Mouse (Mus musculus): ENCODE measurements around the gene Zfp185. TPM values are rescaled to one million over a fixed set of nuclear protein-coding genes. Genes with fewer than 3 reads are reported as not detected.

Gene Zfp185
- total and polyA plus RNA-seq, 3 experiments: not detected

GRCm38 (mm10) chrX:73007597-73008479 lies 20.7 kb downstream of the Zfp185 start (continued):
- no peak for TF ChIP-seq ZNF384 (IDR thresholded peaks at IDR 0.05; ENCODE audit: low read depth, low read length)

- Histone ChIP-seq H3K27me3 (replicated peaks) (no peaks in the 10 kb centered on the region), H3K4me2 (ENCODE audit: insufficient read depth, low read depth, poor library complexity, severe bottlenecking) (no peak overlapping the region), H3K4me1 (ENCODE audit: control insufficient read depth in 1 of 2, insufficient read depth in 2 of 2) (peaks cover 0 to 3% of the 10 kb centered on the region in 2 experiments; a peak in 2 of 4 replicates), H3K27ac (ENCODE audit: insufficient read depth, low read depth) (no peak overlapping the region), H3K9me3 (replicated peaks; ENCODE audit: low read length) (no peaks in the 10 kb centered on the region), H3K79me2 (replicated peaks; ENCODE audit: control insufficient read depth, extremely low read depth, insufficient read depth, poor library complexity, severe bottlenecking) (no peaks in the 10 kb centered on the region), H3K36me3 (replicated peaks in 1 of 2; ENCODE audit: control insufficient read depth in 1 of 2, insufficient read depth in 1 of 2, low read length in 1 of 2) (no peaks in the 10 kb centered on the region), H3K9ac (ENCODE audit: insufficient read depth, low read depth) (no peak overlapping the region), H3K4me3 (replicated peaks in 1 of 3; ENCODE audit: low read depth in 2 of 3, low read length in 2 of 3, poor library complexity in 1 of 3) (no peak overlapping the region)
- no peak for DNase-seq (ENCODE audit: extremely low read depth)
- no peak for TF ChIP-seq JUND (conservative IDR thresholded peaks at IDR 0.05; ENCODE audit: low read depth, low read length)
- TF ChIP-seq SMC3 (IDR thresholded peaks at IDR 0.05; ENCODE audit: low read depth, low read length): no peak
- no peak for TF ChIP-seq KAT2A (IDR thresholded peaks at IDR 0.05; ENCODE audit: insufficient replicate concordance, low read length)
- no peak for TF ChIP-seq BHLHE40 (IDR thresholded peaks at IDR 0.05; ENCODE audit: low read depth, low read length)
- no peak for TF ChIP-seq ETS1 (conservative IDR thresholded peaks at IDR 0.05; ENCODE audit: low read depth, low read length)
- no peak for TF ChIP-seq UBTF (IDR thresholded peaks at IDR 0.05; ENCODE audit: low read depth, low read length)
- TF ChIP-seq ELF1 (IDR thresholded peaks at IDR 0.05; ENCODE audit: low read depth, low read length): no peak
- in situ Hi-C loops (cut with MboI; ENCODE audit: low pct_ligation_motif_present, low pct_unique_long_range_greater_than_20kb, low sequenced_read_pairs) (loop anchor here (25.0 kb wide), 2 partner anchors 424 to 649 kb away; partner anchors contain the start of genes Pnck, Slc6a8 and Trex2), dilution Hi-C loops (cut with MboI; ENCODE audit: extremely low pct_ligation_motif_present, extremely low pct_unique_long_range_greater_than_20kb, low sequenced_read_pairs) (no loop called here)
Measured at GRCm38 (mm10) chrX:73012846-73013245, 25.7 kb downstream of the Zfp185 start.

GRCm38 (mm10) chrX:73037003-73037402 lies 49.9 kb downstream of the Zfp185 start, which contains the start of gene Pnma5:
Gene Pnma5, minus strand, starts transcription at chrX:73037103.
- no peaks in the 10 kb centered on the region for H3K36me3 ChIP-seq (replicated peaks in 1 of 2; ENCODE audit: control insufficient read depth in 1 of 2, insufficient read depth in 1 of 2, low read length in 1 of 2)
- DNase-seq (ENCODE audit: extremely low read depth): no peak
- H3K27me3 ChIP-seq (replicated peaks): no peaks in the 10 kb centered on the region
- no peak within 1 kb of the TSS for H3K9ac ChIP-seq (ENCODE audit: insufficient read depth, low read depth)
- in situ Hi-C loops (cut with MboI; ENCODE audit: low pct_ligation_motif_present, low pct_unique_long_range_greater_than_20kb, low sequenced_read_pairs) (no loop called here), dilution Hi-C loops (cut with MboI; ENCODE audit: extremely low pct_ligation_motif_present, extremely low pct_unique_long_range_greater_than_20kb, low sequenced_read_pairs) (no loop called here)
- H3K4me2 ChIP-seq (ENCODE audit: insufficient read depth, low read depth, poor library complexity, severe bottlenecking): no peak within 1 kb of the TSS
- TF ChIP-seq JUND (conservative IDR thresholded peaks at IDR 0.05; ENCODE audit: low read depth, low read length): no peak
- TF ChIP-seq TCF12 (IDR thresholded peaks at IDR 0.05; ENCODE audit: low read depth, low read length): no peak
- TF ChIP-seq RCOR1 (conservative IDR thresholded peaks at IDR 0.05; ENCODE audit: low read depth, low read length): no peak
- no peak for TF ChIP-seq ZC3H11A (IDR thresholded peaks at IDR 0.05; ENCODE audit: low read depth, low read length)
- no peak for TF ChIP-seq MYC (IDR thresholded peaks at IDR 0.05; ENCODE audit: low read depth, low read length)
- no peak for TF ChIP-seq MAX (IDR thresholded peaks at IDR 0.05; ENCODE audit: low read length)
- TF ChIP-seq USF1 (IDR thresholded peaks at IDR 0.05; ENCODE audit: low read depth, low read length): no peak
- no peak for TF ChIP-seq MXI1 (IDR thresholded peaks at IDR 0.05; ENCODE audit: low read depth, low read length)
- TF ChIP-seq ZKSCAN1 (IDR thresholded peaks at IDR 0.05; ENCODE audit: borderline replicate concordance, low read depth, low read length): no peak
- TF ChIP-seq JUN (IDR thresholded peaks at IDR 0.05; ENCODE audit: insufficient read depth, low read depth, low read length): no peak
- TF ChIP-seq POLR2AphosphoS2 (IDR thresholded peaks at IDR 0.05; ENCODE audit: low read depth, low read length): no peak
- no peak for TF ChIP-seq MEF2A (IDR thresholded peaks at IDR 0.05; ENCODE audit: borderline replicate concordance, low read depth, low read length)
- no peak for TF ChIP-seq MAFK (IDR thresholded peaks at IDR 0.05; ENCODE audit: insufficient replicate concordance, low read length)
- TF ChIP-seq RAD21 (IDR thresholded peaks at IDR 0.05; ENCODE audit: low read depth, low read length): no peak
- no peak for TF ChIP-seq USF2 (conservative IDR thresholded peaks at IDR 0.05; ENCODE audit: low read depth, low read length)
- TF ChIP-seq KAT2A (IDR thresholded peaks at IDR 0.05; ENCODE audit: insufficient replicate concordance, low read length): no peak
- TF ChIP-seq E2F4 (IDR thresholded peaks at IDR 0.05; ENCODE audit: insufficient replicate concordance, low read depth, low read length): no peak
- no peak for TF ChIP-seq SIN3A (IDR thresholded peaks at IDR 0.05; ENCODE audit: low read length)
- no peaks in the 10 kb centered on the region for H3K4me1 ChIP-seq (ENCODE audit: control insufficient read depth in 1 of 2, insufficient read depth in 2 of 2)
- H3K4me3 ChIP-seq (replicated peaks in 1 of 3; ENCODE audit: low read depth in 2 of 3, low read length in 2 of 3, poor library complexity in 1 of 3): no peak within 1 kb of the TSS
- no peaks in the 10 kb centered on the region for H3K79me2 ChIP-seq (replicated peaks; ENCODE audit: control insufficient read depth, extremely low read depth, insufficient read depth, poor library complexity, severe bottlenecking)
- no peak within 1 kb of the TSS for H3K27ac ChIP-seq (ENCODE audit: insufficient read depth, low read depth)
- no peaks in the 10 kb centered on the region for H3K9me3 ChIP-seq (replicated peaks; ENCODE audit: low read length)
